Mouse (Mus musculus) spleen, adult 2 months (tissue): ENCODE data around the gene Snap47.

Experiments
- CTCF ChIP-seq: fragments of 200-500 bp; IDR thresholded peaks from 2 replicates; pipeline ENCODE4 v1.5.1; 2011; ENCODE audit warnings: mild to moderate bottlenecking, inconsistent platforms; ENCODE audit not compliant: insufficient read depth, insufficient read length, insufficient replicate concordance; ENCODE audit errors: extremely low read depth
- POLR2A ChIP-seq: fragments of 200-500 bp; IDR thresholded peaks from 2 replicates; pipeline ENCODE4 v1.6.1; 2011; ENCODE audit warnings: low read depth, low read length, inconsistent platforms

GRCm38 (mm10) chr11:59425671-59426101 is 25.3 kb downstream of the Snap47 start:
- TF ChIP-seq CTCF (peak; percentile 13; the same call in 1 of the 2 replicates), POLR2A (no peak)
